Mouse (Mus musculus) hindbrain, embryonic 10.5 days (tissue): Measurements from ENCODE around the gene Peli2. TPM values are rescaled to one million over a fixed set of nuclear protein-coding genes. Genes with fewer than 3 reads are reported as not detected.
A peak's percentile ranks its signal among the peaks of the same experiment; 100 is the strongest.

Experiments
- DNase-seq: peaks from one replicate; pipeline ENCODE4 v3.0.0-alpha.2; 2017; ENCODE audit warnings: low spot score
- H3K27ac ChIP-seq: fragments of 300-500 bp; sonication (generic); 2 replicates; pipeline ENCODE4 v1.5.1; 2016; ENCODE audit warnings: mild to moderate bottlenecking, moderate library complexity
- H3K27me3 ChIP-seq: fragments of 300-500 bp; sonication (generic); 2 replicates; pipeline ENCODE4 v1.6.1; 2016; ENCODE audit warnings: mild to moderate bottlenecking; ENCODE audit not compliant: poor library complexity, insufficient read depth, severe bottlenecking
- H3K36me3 ChIP-seq: fragments of 300-500 bp; sonication (generic); 2 replicates; pipeline ENCODE4 v1.6.1; 2016; ENCODE audit warnings: mild to moderate bottlenecking, moderate library complexity
- H3K4me1 ChIP-seq: fragments of 300-500 bp; sonication (generic); replicated peaks from 2 replicates; pipeline ENCODE4 v1.6.1; 2016; ENCODE audit warnings: mild to moderate bottlenecking
- H3K4me3 ChIP-seq: fragments of 300-500 bp; sonication (generic); 2 replicates; pipeline ENCODE4 v1.5.1; 2016; ENCODE audit warnings: mild to moderate bottlenecking, moderate library complexity
- H3K9me3 ChIP-seq: fragments of 300-500 bp; sonication (generic); 2 replicates; pipeline ENCODE4 v1.6.1; 2016; ENCODE audit warnings: mild to moderate bottlenecking, moderate library complexity
- WGBS: fragments of 180-500 bp; shearing (Covaris S2); methylation state at CpG from one replicate; pipeline ENCODE4 v1.1.7; 2016; 5-methylcytosine and 5-hydroxymethylcytosine counted together
- polyA plus RNA-seq: library from polyadenylated mRNA; unstranded; fragments of >200 nt; fragmentation: Nextera tagmentation; extraction: Ambion mirVana; gene quantifications from 2 replicates; pipeline ENCODE4 v1.2.1, GENCODE M21; 2016

The Peli2 gene
- polyA plus RNA-seq, 1 experiment from 2014 or later, result 16.9 TPM

- 87% methylated on average over 3 of the region's 3 CpGs for WGBS
- no peak for DNase-seq
- Histone ChIP-seq H3K27me3 (no peaks in the 10 kb centered on the region), H3K36me3 (no peaks in the 10 kb centered on the region), H3K4me3 (no peak overlapping the region), H3K27ac (no peak overlapping the region), H3K9me3 (no peaks in the 10 kb centered on the region), H3K4me1 (peaks cover 68% of the 10 kb centered on the region)
Observed at GRCm38 (mm10) chr14:48200788-48201187, 80.2 kb downstream of the Peli2 start.

DNA sequence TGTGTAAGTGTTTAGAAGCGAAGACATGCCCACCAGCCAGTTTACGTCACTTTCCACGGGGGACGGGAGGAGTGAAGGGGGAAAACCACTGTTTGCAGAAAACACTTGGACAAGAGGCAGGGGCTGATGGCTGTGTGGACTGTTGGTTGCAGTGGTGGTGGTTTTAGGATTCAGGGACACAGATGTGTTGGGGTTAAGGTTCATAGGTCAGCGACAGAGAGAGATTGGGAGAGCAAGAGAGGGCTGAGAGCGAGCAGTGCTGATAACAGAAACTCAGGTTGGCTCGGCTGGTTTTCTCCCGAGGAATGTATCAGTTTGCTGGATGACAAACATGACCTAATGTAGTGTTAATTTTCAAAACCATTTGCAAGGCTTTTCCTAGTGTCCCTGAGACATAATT lies 80.8 kb downstream of the Peli2 start:
- Histone ChIP-seq H3K27ac (no peak overlapping the region), H3K4me1 (peaks cover 68% of the 10 kb centered on the region), H3K4me3 (no peak overlapping the region), H3K36me3 (no peaks in the 10 kb centered on the region), H3K9me3 (no peaks in the 10 kb centered on the region), H3K27me3 (no peaks in the 10 kb centered on the region)
- 86% methylated on average over 8 of the region's 8 CpGs for WGBS
- DNase-seq, result no peak

DNA sequence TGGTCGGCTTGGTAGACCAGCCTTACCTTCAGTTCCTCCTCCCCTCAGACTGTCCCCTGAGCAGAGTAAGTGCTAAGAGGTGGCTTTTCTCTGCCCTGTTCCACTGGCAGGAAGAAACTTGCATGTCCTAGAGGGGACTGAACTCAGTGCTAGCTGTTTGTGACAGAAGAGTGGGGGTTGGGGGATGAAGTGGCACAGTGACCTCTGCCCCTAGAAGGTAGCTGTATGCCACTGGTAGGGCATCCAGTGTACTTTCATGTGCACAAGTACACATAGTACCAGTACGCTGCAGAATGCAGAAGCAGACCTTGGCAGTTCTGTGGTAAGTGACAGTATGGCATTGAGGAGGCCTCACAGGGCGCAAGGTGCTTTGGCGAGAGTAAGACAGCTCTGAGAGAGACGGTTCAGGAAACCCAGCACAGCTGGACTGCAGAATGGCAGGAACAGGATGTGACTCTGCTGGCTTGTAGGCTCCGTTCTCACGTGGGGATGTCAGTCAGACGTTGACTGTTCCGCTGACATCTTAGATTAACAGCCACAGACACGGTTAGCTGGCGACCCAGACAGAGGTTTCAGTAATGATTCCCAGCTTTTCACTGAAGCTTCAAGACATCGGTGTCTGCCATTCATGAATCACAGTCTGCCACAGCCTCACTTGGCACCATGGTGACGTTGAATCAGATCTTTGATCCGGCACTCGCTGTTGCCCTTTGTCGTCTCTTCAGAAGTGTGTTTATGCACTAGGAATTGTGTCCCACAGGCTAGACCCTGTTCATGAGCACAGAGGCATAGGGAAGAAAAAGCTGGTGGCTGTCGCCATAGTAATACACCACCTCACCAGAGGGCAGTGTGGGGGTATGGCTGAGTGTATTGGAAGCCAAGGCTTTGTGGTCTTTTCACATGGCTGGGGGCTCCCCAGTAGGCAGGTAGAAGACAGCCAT lies 81.7 kb downstream of the Peli2 start:
- 68% methylated on average over 17 of the region's 17 CpGs for WGBS
- Histone ChIP-seq H3K4me3 (no peak overlapping the region), H3K4me1 (peaks cover 75% of the 10 kb centered on the region), H3K36me3 (no peaks in the 10 kb centered on the region), H3K27me3 (no peaks in the 10 kb centered on the region), H3K9me3 (no peaks in the 10 kb centered on the region), H3K27ac (peak overlapping the region; percentile 64)
- no peak for DNase-seq

DNA sequence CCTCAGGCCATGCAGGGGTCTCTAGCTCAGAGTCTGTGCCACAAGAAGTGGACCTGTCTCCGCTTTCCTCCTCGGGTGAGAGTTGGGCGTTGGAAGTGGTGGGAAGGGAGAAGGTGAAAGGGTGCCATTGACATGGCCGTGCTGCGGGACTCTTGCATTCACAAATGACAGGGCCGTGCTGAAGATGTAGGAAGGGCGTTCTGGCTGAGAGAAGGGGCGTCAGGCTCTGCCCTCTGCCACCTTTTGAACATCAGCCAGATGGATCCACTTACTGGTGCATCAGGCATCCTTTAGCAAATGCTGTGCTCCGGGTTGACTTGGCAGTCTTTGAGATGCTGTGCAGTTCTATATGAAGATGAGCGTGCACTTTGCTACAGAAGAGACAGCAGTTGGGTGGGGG lies 84.4 kb downstream of the Peli2 start:
- H3K4me1 ChIP-seq, result peaks cover 58% of the 10 kb centered on the region
- no peak for DNase-seq
- WGBS, result 85% methylated on average over 10 of the region's 10 CpGs

GRCm38 (mm10) chr14:48205635-48206034 lies 85.0 kb downstream of the Peli2 start:
- H3K36me3 ChIP-seq, result no peaks in the 10 kb centered on the region
- DNase-seq, result no peak
- H3K4me1 ChIP-seq, result peaks cover 52% of the 10 kb centered on the region
- no peak overlapping the region for H3K4me3 ChIP-seq
- H3K27ac ChIP-seq, result no peak overlapping the region
- WGBS, result 68% methylated on average over 11 of the region's 11 CpGs
- no peaks in the 10 kb centered on the region for H3K27me3 ChIP-seq
- H3K9me3 ChIP-seq, result no peaks in the 10 kb centered on the region

More for the DNA sequence above, 84.4 kb downstream of the Peli2 start:
- no peaks in the 10 kb centered on the region for H3K27me3 ChIP-seq
- no peaks in the 10 kb centered on the region for H3K9me3 ChIP-seq
- H3K4me3 ChIP-seq, result no peak overlapping the region
- no peak overlapping the region for H3K27ac ChIP-seq
- no peaks in the 10 kb centered on the region for H3K36me3 ChIP-seq

DNA sequence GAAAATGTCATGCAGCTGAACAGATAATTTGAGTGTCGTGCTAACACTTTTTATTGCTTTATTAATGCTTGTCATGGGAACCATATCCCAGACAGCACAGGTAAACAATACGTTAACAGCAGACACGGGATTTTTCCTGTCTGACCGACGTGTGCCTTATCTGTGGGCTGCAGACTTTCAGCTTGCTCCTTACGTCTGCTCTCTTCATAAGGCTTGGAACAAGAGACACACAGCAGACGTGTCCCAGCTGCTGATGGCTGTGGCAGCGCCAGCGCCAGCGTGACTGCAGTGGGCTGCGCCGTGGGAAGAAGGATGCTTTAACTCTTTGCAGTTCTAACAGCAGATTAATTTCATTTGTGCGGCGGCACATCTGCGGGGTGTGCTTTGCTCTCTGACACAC lies 86.5 kb downstream of the Peli2 start:
- 60% methylated on average over 15 of the region's 15 CpGs for WGBS
- H3K27me3 ChIP-seq, result no peaks in the 10 kb centered on the region
- H3K9me3 ChIP-seq, result no peaks in the 10 kb centered on the region
- no peak for DNase-seq
- H3K27ac ChIP-seq, result no peak overlapping the region
- H3K36me3 ChIP-seq, result no peaks in the 10 kb centered on the region
- H3K4me3 ChIP-seq, result no peak overlapping the region
- peaks cover 47% of the 10 kb centered on the region for H3K4me1 ChIP-seq

DNA sequence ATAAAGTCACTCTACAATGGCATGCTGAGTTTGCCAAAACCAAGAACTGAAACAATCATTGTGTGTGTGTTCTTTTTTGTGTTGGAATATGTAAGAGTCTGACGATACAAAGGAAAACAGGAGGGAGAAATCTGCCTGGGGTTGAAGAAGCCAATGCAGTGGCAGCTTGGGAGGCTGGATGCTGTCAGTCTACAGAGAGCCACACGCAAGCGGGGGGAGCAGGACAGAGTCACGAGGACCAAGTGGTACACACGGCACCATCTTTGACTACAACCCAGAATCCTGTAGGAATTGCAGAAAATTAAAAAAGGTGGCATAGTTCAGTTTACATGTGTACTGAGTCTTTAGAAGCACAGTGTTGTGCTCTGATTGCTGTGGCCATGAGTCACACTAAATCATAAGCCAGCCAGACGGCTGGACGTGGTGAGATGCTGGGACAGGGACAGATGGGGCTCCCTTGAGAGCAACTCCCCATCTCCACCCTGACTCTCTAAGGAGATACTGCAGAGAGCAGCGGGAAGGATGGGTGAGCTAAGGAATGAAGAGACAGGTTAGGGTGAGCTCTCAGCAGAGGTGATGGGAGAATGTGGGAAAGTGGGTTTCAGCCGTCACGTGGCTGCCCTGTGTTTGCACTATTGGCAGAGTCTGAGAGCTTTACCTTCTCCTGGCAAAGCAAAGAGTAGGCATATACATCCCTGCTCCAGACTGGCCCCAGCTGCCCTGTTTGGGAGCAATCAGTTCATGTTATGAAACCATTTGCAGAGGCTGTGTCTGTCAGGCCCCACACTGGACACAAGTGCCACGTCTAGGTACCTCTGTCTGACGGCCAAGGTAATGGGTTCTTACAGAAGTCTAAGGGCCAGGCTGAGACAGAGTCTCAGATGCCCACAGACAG lies 87.4 kb downstream of the Peli2 start:
- H3K27ac ChIP-seq, result 0 out of 2 replicates have a peak overlapping the region, but pooled peaks have one; percentile 59
- no peak for DNase-seq
- H3K27me3 ChIP-seq, result no peaks in the 10 kb centered on the region
- H3K9me3 ChIP-seq, result no peaks in the 10 kb centered on the region
- H3K4me1 ChIP-seq, result peaks cover 39% of the 10 kb centered on the region
- no peaks in the 10 kb centered on the region for H3K36me3 ChIP-seq
- H3K4me3 ChIP-seq, result no peak overlapping the region
- 83% methylated on average over 12 of the region's 12 CpGs for WGBS

DNA sequence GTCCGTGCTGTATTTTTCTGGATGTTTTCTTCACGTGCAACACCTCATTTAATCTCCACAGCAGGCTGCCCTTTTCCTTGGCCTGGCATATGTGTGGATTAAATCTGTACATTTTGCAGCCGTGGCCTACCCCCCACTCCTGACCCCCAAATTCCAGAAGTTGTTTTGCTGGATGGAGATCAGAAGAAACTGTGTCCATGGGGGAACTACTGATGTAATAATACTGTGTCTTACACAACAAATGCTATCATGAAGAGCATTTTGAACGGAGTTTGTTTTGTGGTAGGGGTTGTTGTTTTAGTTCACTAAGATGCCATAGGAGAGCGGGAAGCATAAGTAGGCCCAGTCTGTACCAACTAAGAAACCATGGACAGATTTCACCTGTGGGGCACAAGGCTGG lies 88.8 kb downstream of the Peli2 start:
- Histone ChIP-seq H3K27me3 (no peaks in the 10 kb centered on the region), H3K9me3 (no peaks in the 10 kb centered on the region), H3K4me3 (no peak overlapping the region), H3K27ac (no peak overlapping the region), H3K4me1 (peaks cover 39% of the 10 kb centered on the region), H3K36me3 (no peaks in the 10 kb centered on the region)
- DNase-seq, result no peak
- 90% methylated on average over 5 of the region's 5 CpGs for WGBS

GRCm38 (mm10) chr14:48210089-48210488 lies 89.5 kb downstream of the Peli2 start:
- no peaks in the 10 kb centered on the region for H3K36me3 ChIP-seq
- H3K27ac ChIP-seq, result no peak overlapping the region
- WGBS, result 89% methylated on average over 9 of the region's 9 CpGs
- no peak overlapping the region for H3K4me3 ChIP-seq
- H3K27me3 ChIP-seq, result no peaks in the 10 kb centered on the region
- no peaks in the 10 kb centered on the region for H3K9me3 ChIP-seq
- no peak for DNase-seq
- peaks cover 35% of the 10 kb centered on the region for H3K4me1 ChIP-seq

DNA sequence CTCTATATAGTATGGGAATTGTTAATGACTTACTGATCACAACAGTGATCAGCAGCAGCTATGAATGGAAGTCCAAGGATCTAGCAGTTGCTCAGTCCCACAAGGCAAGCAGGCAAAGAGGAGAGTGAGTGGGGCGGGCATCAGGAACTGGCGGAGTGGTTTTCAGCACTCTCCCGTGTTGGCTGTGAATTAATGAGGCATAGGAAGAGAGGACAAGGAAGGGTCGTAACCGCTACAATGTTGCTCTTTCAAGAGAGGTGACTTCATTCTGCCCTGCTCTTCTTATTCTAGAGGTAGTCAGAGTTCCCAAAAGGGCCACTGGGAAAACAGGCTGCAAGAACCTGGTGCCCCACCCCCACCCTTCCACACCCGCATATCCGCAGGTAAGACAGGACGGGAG lies 90.9 kb downstream of the Peli2 start:
- Histone ChIP-seq H3K4me3 (no peak overlapping the region), H3K9me3 (no peaks in the 10 kb centered on the region), H3K27ac (no peak overlapping the region), H3K4me1 (peaks cover 23% of the 10 kb centered on the region), H3K27me3 (no peaks in the 10 kb centered on the region), H3K36me3 (no peaks in the 10 kb centered on the region)
- DNase-seq, result no peak
- WGBS, result 75% methylated on average over 8 of the region's 8 CpGs

DNA sequence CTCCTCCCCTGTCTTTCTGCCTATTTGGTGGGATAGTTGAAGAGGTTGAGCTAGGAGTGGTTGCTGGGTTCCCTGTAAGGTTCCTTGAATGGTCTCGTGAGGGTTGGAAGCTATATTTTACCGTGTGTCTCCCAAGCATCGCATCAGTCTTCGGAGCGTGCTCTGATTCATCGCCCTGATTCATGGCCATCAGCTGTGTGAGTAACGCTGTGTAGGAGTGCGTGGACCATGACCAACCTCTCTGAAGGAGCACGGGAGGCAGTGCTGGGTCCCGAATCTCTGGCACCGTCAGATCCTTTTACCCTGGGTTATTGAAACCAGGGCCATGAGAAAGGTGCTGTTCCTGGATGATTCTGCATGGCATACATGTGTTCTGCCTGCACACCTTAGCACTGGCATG lies 92.2 kb downstream of the Peli2 start:
- Histone ChIP-seq H3K4me1 (peaks cover 11% of the 10 kb centered on the region), H3K27ac (no peak overlapping the region), H3K9me3 (no peaks in the 10 kb centered on the region), H3K36me3 (no peaks in the 10 kb centered on the region), H3K4me3 (no peak overlapping the region), H3K27me3 (no peaks in the 10 kb centered on the region)
- 92% methylated on average over 11 of the region's 11 CpGs for WGBS
- DNase-seq, result no peak

DNA sequence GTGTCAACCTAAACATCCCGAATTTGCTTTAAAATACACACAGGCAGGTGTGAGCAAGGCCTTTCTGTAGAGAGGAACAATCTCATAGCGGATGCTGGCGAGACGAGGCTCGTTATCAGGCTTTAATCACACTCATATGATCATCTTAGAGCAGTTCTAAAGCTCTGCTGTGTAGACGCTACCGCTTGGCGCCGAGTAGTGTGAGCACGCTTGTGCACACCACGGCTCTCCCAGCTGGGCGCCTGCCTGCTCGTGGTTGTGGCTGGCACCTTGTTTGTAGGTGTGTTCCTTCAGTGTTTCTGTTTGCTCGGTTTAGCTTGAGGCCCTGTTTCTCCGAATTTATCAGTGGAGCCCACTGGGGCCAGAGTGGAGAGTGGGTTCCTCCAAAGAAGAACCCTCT lies 93.0 kb downstream of the Peli2 start:
- Histone ChIP-seq H3K36me3 (no peaks in the 10 kb centered on the region), H3K4me3 (no peak overlapping the region), H3K27ac (no peak overlapping the region), H3K9me3 (no peaks in the 10 kb centered on the region), H3K27me3 (no peaks in the 10 kb centered on the region), H3K4me1 (peaks cover 9% of the 10 kb centered on the region)
- DNase-seq, result no peak
- WGBS, result 93% methylated on average over 15 of the region's 15 CpGs

- peaks cover 5% of the 10 kb centered on the region for H3K36me3 ChIP-seq
- H3K27me3 ChIP-seq, result no peaks in the 10 kb centered on the region
- no peak overlapping the region for H3K27ac ChIP-seq
- DNase-seq, result no peak
- H3K4me1 ChIP-seq, result peaks cover 22% of the 10 kb centered on the region
- no peak overlapping the region for H3K4me3 ChIP-seq
- H3K9me3 ChIP-seq, result no peaks in the 10 kb centered on the region
- WGBS, result 96% methylated on average over 9 of the region's 9 CpGs
Observed at GRCm38 (mm10) chr14:48222051-48222450, 101.4 kb downstream of the Peli2 start.
